Mouse (Mus musculus) testis, adult 2 months (tissue): ENCODE measurements around the gene Kcnd2. TPM values are rescaled to one million over a fixed set of nuclear protein-coding genes. Genes with fewer than 3 reads are reported as not detected.

Experiments
- H3K27ac ChIP-seq: fragments of 200-500 bp; 2 replicates; pipeline ENCODE4 v1.5.1; 2012; ENCODE audit warnings: low read depth, low read length; ENCODE audit not compliant: control insufficient read depth, insufficient read depth
- H3K27me3 ChIP-seq: fragments of 200-500 bp; 2 replicates; pipeline ENCODE4 v1.6.1; 2012; ENCODE audit warnings: mild to moderate bottlenecking, low read length, moderate library complexity; ENCODE audit not compliant: control insufficient read depth, insufficient read depth
- H3K36me3 ChIP-seq: fragments of 200-500 bp; 2 replicates; pipeline ENCODE4 v1.6.1; 2012; ENCODE audit warnings: mild to moderate bottlenecking, low read length; ENCODE audit not compliant: control insufficient read depth, insufficient read depth
- H3K4me1 ChIP-seq: fragments of 200-500 bp; 2 replicates; pipeline ENCODE4 v1.6.1; 2012; ENCODE audit warnings: low read length; ENCODE audit not compliant: control insufficient read depth, insufficient read depth
- H3K4me3 ChIP-seq: fragments of 200-500 bp; 2 replicates; pipeline ENCODE4 v1.5.1; 2012; ENCODE audit warnings: low read depth, mild to moderate bottlenecking, low read length, moderate library complexity, mixed read lengths; ENCODE audit not compliant: control insufficient read depth
- CTCF ChIP-seq: fragments of 200-500 bp; IDR thresholded peaks from 2 replicates; pipeline ENCODE4 v1.5.1; 2012; ENCODE audit warnings: low read depth, mild to moderate bottlenecking, inconsistent platforms, low read length, moderate library complexity; ENCODE audit not compliant: control insufficient read depth, insufficient read depth, insufficient replicate concordance
- POLR2A ChIP-seq: fragments of 200-500 bp; IDR thresholded peaks from 2 replicates; pipeline ENCODE4 v1.6.1; 2012; ENCODE audit warnings: low read depth, mild to moderate bottlenecking, inconsistent platforms, low read length, moderate library complexity; ENCODE audit not compliant: control insufficient read depth
- polyA plus RNA-seq: library from polyadenylated mRNA; depleted of rRNA; stranded (reverse); fragments of >200 nt; gene quantifications from 2 replicates; pipeline ENCODE4 v1.2.3, GENCODE M21; 2012

The Kcnd2 gene
- polyA plus RNA-seq, 1 experiment, result 0.10 TPM

DNA sequence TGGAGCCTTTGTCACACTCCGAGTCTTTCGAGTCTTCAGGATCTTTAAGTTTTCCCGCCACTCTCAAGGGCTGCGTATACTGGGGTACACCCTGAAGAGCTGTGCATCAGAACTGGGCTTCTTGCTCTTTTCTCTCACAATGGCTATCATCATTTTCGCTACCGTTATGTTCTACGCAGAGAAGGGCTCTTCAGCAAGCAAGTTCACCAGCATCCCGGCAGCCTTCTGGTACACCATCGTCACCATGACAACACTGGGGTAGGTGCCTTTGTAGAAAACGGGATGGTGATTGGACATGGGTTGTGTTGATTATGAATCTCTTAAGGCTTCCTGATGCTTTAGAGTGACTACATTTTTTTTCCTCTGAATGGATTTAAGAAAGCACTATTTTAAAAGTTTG, 1.9 kb downstream of the Kcnd2 start:
- no peak overlapping the region for H3K27ac ChIP-seq
- no peaks in the 10 kb centered on the region for H3K36me3 ChIP-seq
- H3K4me3 ChIP-seq, result no peak overlapping the region
- TF ChIP-seq CTCF, result no peak
- no peak for TF ChIP-seq POLR2A
- H3K4me1 ChIP-seq, result peaks cover 12% of the 10 kb centered on the region
- H3K27me3 ChIP-seq, result peaks cover 4% of the 10 kb centered on the region; the same call in 1 of the 2 replicates

DNA sequence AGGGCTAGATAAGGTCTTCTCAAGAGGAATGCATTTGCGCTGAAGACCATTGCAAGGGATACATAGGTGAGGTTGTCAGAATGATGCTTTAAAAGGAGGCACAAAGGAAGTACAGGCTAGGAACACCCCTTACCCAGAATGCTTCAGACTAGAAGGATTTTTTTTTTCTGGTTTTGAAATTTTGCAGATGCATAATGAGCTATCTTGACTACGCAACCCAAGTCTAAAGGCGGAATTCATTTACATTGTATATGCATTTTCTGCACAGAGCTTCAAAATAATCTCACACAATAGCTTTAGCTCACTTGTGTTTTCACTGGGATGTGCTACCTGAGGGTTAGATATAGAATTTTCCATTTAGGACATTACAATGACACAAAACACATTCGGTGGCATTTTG, 10.8 kb downstream of the Kcnd2 start:
- Histone ChIP-seq H3K4me1 (peaks cover 3% of the 10 kb centered on the region; the same call in 1 of the 2 replicates), H3K27ac (no peak overlapping the region), H3K4me3 (no peak overlapping the region), H3K27me3 (no peaks in the 10 kb centered on the region), H3K36me3 (no peaks in the 10 kb centered on the region)
- TF ChIP-seq POLR2A (no peak), CTCF (no peak)

DNA sequence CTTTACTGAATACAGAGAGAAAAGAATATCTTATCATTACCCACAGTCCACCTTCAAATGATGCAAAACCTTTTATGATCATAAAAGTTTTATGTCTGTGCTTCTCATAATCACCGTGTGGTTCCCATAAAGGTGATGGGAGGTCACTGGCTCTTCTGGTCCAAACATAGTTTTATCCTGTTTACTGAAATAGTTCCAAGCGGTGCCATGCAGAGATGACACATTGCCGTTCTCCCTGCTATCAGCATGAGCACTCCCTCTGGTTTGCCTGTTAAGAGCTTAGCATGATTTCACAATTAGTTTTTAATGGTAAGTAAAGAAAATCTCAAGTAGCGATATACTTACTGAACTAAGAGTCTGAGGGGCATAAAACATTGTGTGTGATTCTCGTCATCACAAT, 43.7 kb downstream of the Kcnd2 start:
- H3K27me3 ChIP-seq, result no peaks in the 10 kb centered on the region
- H3K4me1 ChIP-seq, result no peaks in the 10 kb centered on the region
- H3K27ac ChIP-seq, result no peak overlapping the region
- H3K4me3 ChIP-seq, result no peak overlapping the region
- TF ChIP-seq CTCF (no peak), POLR2A (no peak)
- no peaks in the 10 kb centered on the region for H3K36me3 ChIP-seq

DNA sequence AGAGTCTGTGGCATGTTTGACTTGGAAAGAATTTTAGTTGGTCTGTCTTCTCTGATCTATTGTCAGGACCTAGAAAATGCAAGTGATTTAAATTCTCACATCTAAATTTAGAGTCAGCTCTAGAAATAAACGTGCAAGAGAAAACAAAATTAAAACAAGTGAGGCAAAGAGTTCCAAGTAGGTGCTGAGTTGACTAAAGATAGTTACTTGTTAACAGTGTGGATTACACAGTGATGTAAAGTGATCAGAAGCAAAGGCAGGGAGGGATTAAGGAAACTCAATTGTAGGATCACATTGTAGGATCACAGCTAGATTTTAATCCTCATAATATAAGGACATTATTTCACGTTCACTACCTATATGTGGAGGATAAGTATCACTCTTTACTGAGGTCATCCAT, 52.6 kb downstream of the Kcnd2 start:
- Histone ChIP-seq H3K4me3 (no peak overlapping the region), H3K27me3 (no peaks in the 10 kb centered on the region), H3K4me1 (no peaks in the 10 kb centered on the region), H3K36me3 (no peaks in the 10 kb centered on the region), H3K27ac (no peak overlapping the region)
- no peak for TF ChIP-seq POLR2A
- TF ChIP-seq CTCF, result no peak

DNA sequence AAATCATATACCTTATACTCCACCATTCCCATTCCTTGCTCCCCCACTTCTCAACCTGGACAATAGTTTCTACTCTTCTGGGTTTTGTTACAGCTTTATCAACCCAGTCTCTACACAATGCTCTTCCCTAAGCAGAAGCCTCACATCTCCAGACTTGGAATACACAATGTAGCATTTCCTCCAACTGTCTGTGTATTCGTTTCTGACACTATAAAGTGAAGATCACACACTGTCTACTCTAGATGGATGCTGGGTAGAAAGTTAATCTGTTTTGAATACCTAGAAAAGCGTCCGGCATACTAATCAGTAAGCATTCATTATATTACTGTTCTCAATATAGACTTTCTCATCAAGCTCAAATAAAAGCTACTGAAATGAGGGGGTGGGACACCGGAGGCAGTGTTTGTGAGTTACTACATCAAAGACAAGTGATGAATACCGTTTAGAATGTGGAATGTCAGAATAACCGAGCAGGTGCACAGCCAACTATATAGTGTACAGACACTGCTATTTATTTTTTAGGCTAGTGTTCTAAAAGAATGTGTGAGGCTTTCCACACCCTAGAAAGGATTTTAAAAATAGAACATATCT, 62.1 kb downstream of the Kcnd2 start:
- H3K4me1 ChIP-seq, result no peaks in the 10 kb centered on the region
- TF ChIP-seq CTCF, result no peak
- no peak for TF ChIP-seq POLR2A

DNA sequence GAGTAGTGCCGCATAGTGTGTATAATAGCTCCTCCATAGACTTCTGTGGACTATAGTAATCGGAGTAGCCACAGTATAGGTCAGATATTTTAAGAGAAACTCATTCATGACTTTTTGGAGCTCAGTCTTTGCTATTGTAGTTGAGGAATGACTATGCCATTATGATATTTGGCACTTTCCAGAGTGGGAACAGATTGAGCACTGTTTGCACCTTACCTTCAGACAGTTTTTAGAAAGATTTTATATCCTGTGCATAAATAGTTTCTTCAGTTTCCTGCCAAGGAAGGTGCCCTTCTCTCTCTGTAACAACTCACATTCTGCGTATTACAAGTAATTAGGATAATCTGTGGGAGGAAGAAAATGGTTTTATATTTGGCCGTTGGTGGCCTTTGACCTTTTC, 89.6 kb downstream of the Kcnd2 start:
- Histone ChIP-seq H3K4me1 (no peaks in the 10 kb centered on the region), H3K36me3 (no peaks in the 10 kb centered on the region), H3K4me3 (no peak overlapping the region), H3K27ac (no peak overlapping the region), H3K27me3 (no peaks in the 10 kb centered on the region)
- TF ChIP-seq POLR2A (no peak), CTCF (no peak)

More for the DNA sequence above, 62.1 kb downstream of the Kcnd2 start:
- H3K27ac ChIP-seq, result no peak overlapping the region
- H3K4me3 ChIP-seq, result no peak overlapping the region
- no peaks in the 10 kb centered on the region for H3K27me3 ChIP-seq
- H3K36me3 ChIP-seq, result no peaks in the 10 kb centered on the region

DNA sequence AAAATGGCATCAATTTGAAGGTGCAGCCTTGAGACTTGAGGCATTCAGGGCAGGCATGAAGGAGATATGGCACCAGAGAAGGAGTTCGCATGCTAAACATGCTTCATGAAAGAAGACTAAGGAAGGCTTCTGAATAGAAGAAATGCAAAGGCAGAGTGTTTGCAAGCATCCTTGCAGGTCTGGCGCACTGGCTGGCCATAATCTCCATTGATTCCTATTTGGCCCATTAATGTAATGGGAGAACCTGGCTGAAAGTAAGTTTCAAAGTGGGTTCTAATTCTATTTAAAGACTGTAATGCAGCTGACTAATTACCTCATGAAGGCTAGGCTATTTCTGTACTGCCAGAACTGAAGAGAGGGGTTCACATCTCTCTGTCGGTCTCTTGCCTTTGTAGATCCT, 94.9 kb downstream of the Kcnd2 start:
- no peaks in the 10 kb centered on the region for H3K4me1 ChIP-seq
- no peak for TF ChIP-seq POLR2A
- H3K4me3 ChIP-seq, result no peak overlapping the region
- no peak overlapping the region for H3K27ac ChIP-seq
- no peaks in the 10 kb centered on the region for H3K36me3 ChIP-seq
- no peaks in the 10 kb centered on the region for H3K27me3 ChIP-seq

DNA sequence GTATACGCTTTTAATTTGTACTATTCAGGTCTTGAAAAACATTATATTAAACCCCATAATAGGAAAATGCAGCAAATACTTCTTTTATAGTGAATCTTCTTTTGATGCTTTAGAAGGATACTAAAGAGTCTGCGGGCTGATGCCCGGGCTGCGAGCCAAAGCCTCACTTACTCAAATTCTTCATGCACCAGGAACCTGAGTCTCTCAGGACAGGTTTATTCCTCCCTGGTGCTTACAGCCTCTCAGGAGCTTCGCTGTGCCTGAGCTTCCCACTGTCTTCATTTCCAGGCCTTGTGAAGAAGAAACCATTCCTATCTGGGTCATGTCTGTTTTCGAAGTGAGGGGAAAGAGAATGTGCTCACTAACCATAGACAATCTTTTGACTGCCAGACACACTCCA, 106.1 kb downstream of the Kcnd2 start:
- Histone ChIP-seq H3K4me1 (no peaks in the 10 kb centered on the region), H3K27me3 (no peaks in the 10 kb centered on the region), H3K4me3 (no peak overlapping the region), H3K27ac (no peak overlapping the region), H3K36me3 (no peaks in the 10 kb centered on the region)
- no peak for TF ChIP-seq CTCF
- TF ChIP-seq POLR2A, result no peak
